Mouse (Mus musculus): ENCODE results near the gene Atp6v1e2. TPM values are rescaled to one million over a fixed set of nuclear protein-coding genes. Genes with fewer than 3 reads are reported as not detected.

The Atp6v1e2 gene
- total and polyA plus RNA-seq, 2 experiments from 2014 or later, result 0.21 TPM; not detected in 1

GRCm38 (mm10) chr17:86924679-86925078 is 23.0 kb downstream of the Atp6v1e2 start:
- no peak overlapping the region for H3K9ac ChIP-seq
- TF ChIP-seq CTCF (IDR thresholded peaks at IDR 0.05; ENCODE audit: low read depth), result no peak
- no peak overlapping the region for H3K4me2 ChIP-seq (ENCODE audit: low read depth)
- no peaks in the 10 kb centered on the region for H3K36me3 ChIP-seq (ENCODE audit: insufficient read depth)
- H3K27ac ChIP-seq (ENCODE audit: low read depth, low read length), result no peak overlapping the region
- H3K9me3 ChIP-seq (ENCODE audit: low read length), result no peaks in the 10 kb centered on the region; the same call in 1 of the 2 replicates
- no peaks in the 10 kb centered on the region for H3K4me1 ChIP-seq (ENCODE audit: insufficient read depth)
- no peak overlapping the region for H3K4me3 ChIP-seq (ENCODE audit: low read depth, low read length)
- DNase-seq (no peak), ATAC-seq (peak; percentile 40; the same call in 1 of the 2 replicates)
- WGBS, result 68% methylated on average over 3 of the region's 3 CpGs
- no peaks in the 10 kb centered on the region for H3K27me3 ChIP-seq (ENCODE audit: insufficient read depth, low read length)

GRCm38 (mm10) chr17:86919729-86920128 is 28.0 kb downstream of the Atp6v1e2 start:
- no peaks in the 10 kb centered on the region for H3K9me3 ChIP-seq (ENCODE audit: low read length)
- H3K4me1 ChIP-seq (ENCODE audit: insufficient read depth), result no peaks in the 10 kb centered on the region
- no peak overlapping the region for H3K4me2 ChIP-seq (ENCODE audit: low read depth)
- no peak for DNase-seq
- no peak overlapping the region for H3K27ac ChIP-seq (ENCODE audit: low read depth, low read length)
- TF ChIP-seq CTCF (IDR thresholded peaks at IDR 0.05; ENCODE audit: low read depth), result no peak
- H3K9ac ChIP-seq, result no peak overlapping the region
- H3K27me3 ChIP-seq (ENCODE audit: insufficient read depth, low read length), result no peaks in the 10 kb centered on the region
- WGBS, result 91% methylated on average over 11 of the region's 11 CpGs
- H3K4me3 ChIP-seq (ENCODE audit: low read depth, low read length), result no peak overlapping the region
- no peaks in the 10 kb centered on the region for H3K36me3 ChIP-seq (ENCODE audit: insufficient read depth)
- ATAC-seq, result no peak

GRCm38 (mm10) chr17:86918786-86919185 is 28.9 kb downstream of the Atp6v1e2 start:
- ATAC-seq (no peak), DNase-seq (no peak)
- peak; percentile 57 for TF ChIP-seq CTCF (IDR thresholded peaks at IDR 0.05; ENCODE audit: low read depth)
- Histone ChIP-seq H3K4me1 (ENCODE audit: insufficient read depth) (no peaks in the 10 kb centered on the region), H3K27ac (ENCODE audit: low read depth, low read length) (no peak overlapping the region), H3K36me3 (ENCODE audit: insufficient read depth) (no peaks in the 10 kb centered on the region), H3K4me3 (ENCODE audit: low read depth, low read length) (no peak overlapping the region), H3K27me3 (ENCODE audit: insufficient read depth, low read length) (no peaks in the 10 kb centered on the region), H3K9me3 (ENCODE audit: low read length) (no peaks in the 10 kb centered on the region), H3K9ac (no peak overlapping the region), H3K4me2 (ENCODE audit: low read depth) (no peak overlapping the region)
- 82% methylated on average over 6 of the region's 6 CpGs for WGBS

- Histone ChIP-seq H3K27ac (ENCODE audit: low read depth, low read length) (no peak within 1 kb of the TSS), H3K9ac (no peak within 1 kb of the TSS), H3K4me1 (ENCODE audit: insufficient read depth) (no peaks in the 10 kb centered on the region), H3K4me2 (ENCODE audit: low read depth) (no peak within 1 kb of the TSS), H3K9me3 (ENCODE audit: low read length) (no peaks in the 10 kb centered on the region), H3K36me3 (ENCODE audit: insufficient read depth) (no peaks in the 10 kb centered on the region), H3K4me3 (ENCODE audit: low read depth, low read length) (no peak within 1 kb of the TSS), H3K27me3 (ENCODE audit: insufficient read depth, low read length) (no peaks in the 10 kb centered on the region)
- ATAC-seq, result no peak
- no peak for DNase-seq
- 90% methylated on average over 10 of the region's 10 CpGs for WGBS
- no peak for TF ChIP-seq CTCF (IDR thresholded peaks at IDR 0.05; ENCODE audit: low read depth)
Measured at GRCm38 (mm10) chr17:86917048-86917447, 30.6 kb downstream of the Atp6v1e2 start, which contains the start of gene Tmem247. TSS of gene Tmem247 (plus strand) at chr17:86917348.

GRCm38 (mm10) chr17:86915540-86915939 is 32.2 kb downstream of the Atp6v1e2 start:
- H3K36me3 ChIP-seq (ENCODE audit: insufficient read depth), result no peaks in the 10 kb centered on the region
- H3K27me3 ChIP-seq (ENCODE audit: insufficient read depth, low read length), result no peaks in the 10 kb centered on the region
- 78% methylated on average over 4 of the region's 4 CpGs for WGBS
- no peak overlapping the region for H3K4me3 ChIP-seq (ENCODE audit: low read depth, low read length)
- no peak overlapping the region for H3K9ac ChIP-seq
- no peaks in the 10 kb centered on the region for H3K4me1 ChIP-seq (ENCODE audit: insufficient read depth)
- DNase-seq (no peak), ATAC-seq (no peak)
- no peaks in the 10 kb centered on the region for H3K9me3 ChIP-seq (ENCODE audit: low read length)
- no peak overlapping the region for H3K4me2 ChIP-seq (ENCODE audit: low read depth)
- H3K27ac ChIP-seq (ENCODE audit: low read depth, low read length), result no peak overlapping the region
- TF ChIP-seq CTCF (IDR thresholded peaks at IDR 0.05; ENCODE audit: low read depth), result no peak

- no peak for ATAC-seq
- H3K9me3 ChIP-seq (ENCODE audit: low read length), result no peaks in the 10 kb centered on the region
- 80% methylated on average over 7 of the region's 7 CpGs for whole genome bisulfite sequencing
- H3K36me3 ChIP-seq (ENCODE audit: insufficient read depth), result no peaks in the 10 kb centered on the region
- TF ChIP-seq CTCF (IDR thresholded peaks at IDR 0.05; ENCODE audit: low read depth), result no peak
- H3K27me3 ChIP-seq (ENCODE audit: insufficient read depth, low read length), result no peaks in the 10 kb centered on the region
- no peak overlapping the region for H3K9ac ChIP-seq
- no peak overlapping the region for H3K27ac ChIP-seq (ENCODE audit: low read depth, low read length)
- H3K4me2 ChIP-seq (ENCODE audit: low read depth), result no peak overlapping the region
- no peak for DNase-seq
- H3K4me3 ChIP-seq (ENCODE audit: low read depth, low read length), result no peak overlapping the region
- no peaks in the 10 kb centered on the region for H3K4me1 ChIP-seq (ENCODE audit: insufficient read depth)
Measured at GRCm38 (mm10) chr17:86913003-86913607, 34.6 kb downstream of the Atp6v1e2 start.

GRCm38 (mm10) chr17:86911261-86911660 is 36.4 kb downstream of the Atp6v1e2 start:
- H3K36me3 ChIP-seq (ENCODE audit: insufficient read depth), result no peaks in the 10 kb centered on the region
- no peak overlapping the region for H3K9ac ChIP-seq
- no peak overlapping the region for H3K4me2 ChIP-seq (ENCODE audit: low read depth)
- no peak overlapping the region for H3K4me3 ChIP-seq (ENCODE audit: low read depth, low read length)
- no peak for DNase-seq
- no peaks in the 10 kb centered on the region for H3K27me3 ChIP-seq (ENCODE audit: insufficient read depth, low read length)
- WGBS, result 72% methylated on average over 5 of the region's 5 CpGs
- ATAC-seq, result no peak
- H3K4me1 ChIP-seq (ENCODE audit: insufficient read depth), result no peaks in the 10 kb centered on the region
- no peak overlapping the region for H3K27ac ChIP-seq (ENCODE audit: low read depth, low read length)
- no peak for TF ChIP-seq CTCF (IDR thresholded peaks at IDR 0.05; ENCODE audit: low read depth)
- H3K9me3 ChIP-seq (ENCODE audit: low read length), result no peaks in the 10 kb centered on the region

Measured in forebrain, postnatal 0 days (tissue).